Mouse (Mus musculus): Measurements from ENCODE around the gene Ubald1. TPM values are rescaled to one million over a fixed set of nuclear protein-coding genes. Genes with fewer than 3 reads are reported as not detected.

Gene Ubald1
- polyA plus RNA-seq, 1 experiment = 31.1 TPM

DNA sequence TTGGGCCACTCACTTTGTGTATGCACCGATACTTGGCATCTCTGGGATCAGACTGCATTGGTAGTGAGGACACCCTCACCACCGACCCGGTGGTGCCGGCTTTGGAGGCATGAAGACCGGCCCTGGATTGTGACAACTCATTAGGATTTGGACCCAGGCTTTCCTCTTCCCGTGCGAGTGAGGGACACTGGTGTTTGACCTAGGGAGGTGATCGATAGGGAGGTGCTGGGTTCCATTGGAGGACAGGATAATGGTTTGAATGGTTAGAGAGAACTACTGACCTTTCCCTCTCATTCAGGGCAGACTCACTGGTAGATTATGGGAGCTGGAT lies 6.5 kb upstream of the Ubald1 start:
- TF ChIP-seq CTCF (IDR thresholded peaks at IDR 0.05; ENCODE audit: low read depth, low read length) (no peak), POLR2A (IDR thresholded peaks at IDR 0.05; ENCODE audit: insufficient read depth, low read length) (no peak), EP300 (IDR thresholded peaks at IDR 0.05; ENCODE audit: insufficient read depth, low read depth, low read length) (no peak)
- H3K27me3 ChIP-seq (ENCODE audit: control insufficient read depth, insufficient read depth, low read length, poor library complexity, severe bottlenecking) = no peaks in the 10 kb centered on the region
- peak overlapping the region; percentile 99 for H3K4me3 ChIP-seq (ENCODE audit: low read depth, low read length)
- H3K36me3 ChIP-seq (ENCODE audit: control insufficient read depth, insufficient read depth, low read length, poor library complexity, severe bottlenecking) = no peaks in the 10 kb centered on the region
- H3K4me1 ChIP-seq (ENCODE audit: control insufficient read depth, insufficient read depth, low read length) = peaks cover 3% of the 10 kb centered on the region
- H3K27ac ChIP-seq (ENCODE audit: insufficient read depth, low read length) = no peak overlapping the region
- H3K9me3 ChIP-seq (replicated peaks; ENCODE audit: control insufficient read depth, insufficient read depth, low read length, poor library complexity, severe bottlenecking) = no peaks in the 10 kb centered on the region
- peak overlapping the region; percentile 95 for H3K9ac ChIP-seq (ENCODE audit: low read depth, poor library complexity, severe bottlenecking)

DNA sequence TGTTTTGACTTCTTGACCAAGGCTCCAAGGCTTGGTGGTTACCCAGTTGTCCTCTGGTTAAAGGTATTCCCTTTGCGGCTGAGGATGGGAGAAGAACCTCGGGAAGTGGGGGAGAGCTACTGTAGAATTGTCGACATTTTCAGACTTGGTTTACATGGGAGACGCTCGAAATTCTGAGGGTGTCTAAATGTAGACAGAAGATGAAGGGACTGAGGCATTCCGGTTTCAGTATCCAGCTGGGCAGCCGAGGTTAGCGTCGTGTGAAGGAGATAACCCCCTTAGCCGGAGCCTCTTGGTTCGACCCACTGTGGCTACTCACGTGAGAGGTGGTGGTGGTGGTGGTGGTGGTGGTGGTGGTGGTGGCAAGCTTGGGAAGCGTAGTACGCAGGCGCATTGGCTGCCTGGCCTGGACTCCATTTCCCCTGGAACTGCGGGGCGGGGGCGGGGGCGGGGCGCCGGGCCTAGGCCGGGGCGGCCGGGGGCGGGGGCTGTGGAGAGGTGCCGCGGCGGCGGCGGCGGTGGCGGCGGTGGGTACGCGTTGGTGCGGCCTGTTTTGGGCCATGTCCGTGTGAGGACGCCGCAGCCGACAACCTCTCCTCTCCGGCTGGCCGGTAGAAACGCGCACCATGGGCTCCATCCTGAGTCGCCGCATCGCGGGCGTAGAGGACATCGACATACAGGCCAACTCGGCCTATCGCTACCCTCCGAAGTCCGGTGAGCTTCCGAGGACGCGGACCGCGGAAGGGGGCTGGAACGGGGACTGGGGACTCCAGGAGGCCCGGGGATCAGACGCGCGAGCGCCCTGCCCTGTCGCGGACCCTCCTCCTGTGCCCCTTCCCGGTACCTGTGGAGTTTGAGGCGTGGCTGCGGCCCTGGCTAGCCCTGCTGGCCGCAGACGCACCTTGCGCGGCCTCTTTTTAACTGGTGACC lies 5.9 kb upstream of the Ubald1 start, which contains the start of gene Mgrn1:
Mgrn1 (plus strand) TSS at position 490 of the 930 bp plus-strand sequence.
- peaks cover 3% of the 10 kb centered on the region for H3K4me1 ChIP-seq (ENCODE audit: control insufficient read depth, insufficient read depth, low read length)
- peak within 1 kb of the TSS; percentile 55 for H3K27ac ChIP-seq (ENCODE audit: insufficient read depth, low read length)
- H3K9me3 ChIP-seq (replicated peaks; ENCODE audit: control insufficient read depth, insufficient read depth, low read length, poor library complexity, severe bottlenecking) = no peaks in the 10 kb centered on the region
- H3K4me3 ChIP-seq (ENCODE audit: low read depth, low read length) = peak within 1 kb of the TSS; percentile 99
- no peaks in the 10 kb centered on the region for H3K27me3 ChIP-seq (ENCODE audit: control insufficient read depth, insufficient read depth, low read length, poor library complexity, severe bottlenecking)
- no peaks in the 10 kb centered on the region for H3K36me3 ChIP-seq (ENCODE audit: control insufficient read depth, insufficient read depth, low read length, poor library complexity, severe bottlenecking)
- TF ChIP-seq POLR2A (IDR thresholded peaks at IDR 0.05; ENCODE audit: insufficient read depth, low read length) = no peak
- TF ChIP-seq CTCF (IDR thresholded peaks at IDR 0.05; ENCODE audit: low read depth, low read length) = no peak
- TF ChIP-seq EP300 (IDR thresholded peaks at IDR 0.05; ENCODE audit: insufficient read depth, low read depth, low read length) = 0 out of 2 replicates have a peak, but pooled peaks have one; percentile 6
- H3K9ac ChIP-seq (ENCODE audit: low read depth, poor library complexity, severe bottlenecking) = peak within 1 kb of the TSS; percentile 95

DNA sequence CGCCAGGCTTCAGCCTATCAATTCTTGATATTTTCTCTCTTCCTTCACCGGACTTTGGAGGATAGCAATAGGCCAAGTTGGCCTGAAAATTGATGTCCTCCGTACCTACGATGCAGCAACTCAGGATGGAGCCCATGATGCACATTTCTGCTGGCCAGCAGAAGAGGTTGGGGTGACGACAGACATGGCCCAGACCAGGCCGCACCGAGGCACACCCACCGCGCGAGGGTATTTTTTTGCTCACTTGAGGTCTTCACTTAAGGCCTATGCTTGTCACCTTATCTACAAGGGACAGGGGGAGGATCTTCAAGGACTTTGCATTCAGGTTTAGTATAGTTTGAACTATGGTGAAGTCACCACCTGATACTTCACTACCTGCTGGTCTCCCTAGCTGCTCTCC lies 4.8 kb upstream of the Ubald1 start:
- H3K27me3 ChIP-seq (ENCODE audit: control insufficient read depth, insufficient read depth, low read length, poor library complexity, severe bottlenecking) = no peaks in the 10 kb centered on the region
- peak overlapping the region; percentile 72 for H3K4me3 ChIP-seq (ENCODE audit: low read depth, low read length)
- peak overlapping the region; percentile 95 for H3K9ac ChIP-seq (ENCODE audit: low read depth, poor library complexity, severe bottlenecking)

DNA sequence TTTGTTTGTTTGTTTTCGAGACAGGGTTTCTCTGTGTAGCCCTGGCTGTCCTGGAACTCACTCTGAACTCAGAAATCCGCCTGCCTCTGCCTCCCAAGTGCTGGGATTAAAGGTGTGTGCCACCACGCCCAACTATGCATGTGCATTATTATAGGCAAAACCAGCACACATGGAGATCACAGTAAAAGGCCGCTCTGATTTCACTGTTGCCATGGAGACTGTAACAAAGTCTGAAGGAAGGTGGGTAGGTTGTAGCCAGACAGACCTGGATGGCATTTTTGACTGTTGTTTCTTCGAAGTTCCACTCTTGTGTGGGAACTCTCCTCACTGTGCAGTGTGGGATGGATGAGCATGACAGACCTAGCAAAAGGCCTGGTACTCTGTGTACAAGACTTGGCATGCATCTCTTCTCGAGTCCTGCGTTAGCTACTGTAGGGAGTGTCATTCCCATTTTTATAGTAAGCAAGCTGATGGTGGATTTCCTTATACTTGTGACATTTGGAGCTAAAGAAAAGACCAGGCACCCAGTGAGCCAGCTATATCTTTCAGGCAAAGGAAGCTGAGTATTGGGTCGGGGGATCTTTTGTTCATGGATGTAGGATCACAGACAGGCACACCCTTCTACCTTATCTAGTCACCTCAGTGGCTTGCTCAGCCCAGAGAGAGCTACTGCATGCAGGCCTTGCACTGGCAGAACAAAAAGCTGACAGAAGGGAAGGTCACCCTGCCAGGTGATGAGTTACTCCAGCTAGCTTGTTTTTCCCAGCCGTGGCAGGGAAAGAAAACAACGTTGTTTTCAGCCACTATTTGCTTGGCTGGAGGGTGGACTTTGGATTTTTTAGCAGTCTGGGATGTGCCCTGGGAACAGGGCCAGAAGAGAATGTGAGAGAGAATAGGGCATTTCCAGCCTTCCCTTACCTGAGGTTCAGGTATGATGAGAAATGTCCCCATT lies 1.6 kb upstream of the Ubald1 start:
- TF ChIP-seq EP300 (IDR thresholded peaks at IDR 0.05; ENCODE audit: insufficient read depth, low read depth, low read length) (no peak), POLR2A (IDR thresholded peaks at IDR 0.05; ENCODE audit: insufficient read depth, low read length) (no peak), CTCF (IDR thresholded peaks at IDR 0.05; ENCODE audit: low read depth, low read length) (no peak)
- peak overlapping the region; percentile 91 for H3K4me3 ChIP-seq (ENCODE audit: low read depth, low read length)
- H3K27ac ChIP-seq (ENCODE audit: insufficient read depth, low read length) = 0 out of 2 replicates have a peak overlapping the region, but pooled peaks have one; percentile 75
- no peaks in the 10 kb centered on the region for H3K36me3 ChIP-seq (ENCODE audit: control insufficient read depth, insufficient read depth, low read length, poor library complexity, severe bottlenecking)
- H3K9me3 ChIP-seq (replicated peaks; ENCODE audit: control insufficient read depth, insufficient read depth, low read length, poor library complexity, severe bottlenecking) = no peaks in the 10 kb centered on the region
- H3K27me3 ChIP-seq (ENCODE audit: control insufficient read depth, insufficient read depth, low read length, poor library complexity, severe bottlenecking) = no peaks in the 10 kb centered on the region
- H3K9ac ChIP-seq (ENCODE audit: low read depth, poor library complexity, severe bottlenecking) = peak overlapping the region; percentile 88; the same call in 1 of the 2 replicates
- H3K4me1 ChIP-seq (ENCODE audit: control insufficient read depth, insufficient read depth, low read length) = peaks cover 1% of the 10 kb centered on the region

More for the DNA sequence above, 4.8 kb upstream of the Ubald1 start:
- H3K4me1 ChIP-seq (ENCODE audit: control insufficient read depth, insufficient read depth, low read length) = peaks cover 3% of the 10 kb centered on the region
- no peak for TF ChIP-seq EP300 (IDR thresholded peaks at IDR 0.05; ENCODE audit: insufficient read depth, low read depth, low read length)
- TF ChIP-seq CTCF (IDR thresholded peaks at IDR 0.05; ENCODE audit: low read depth, low read length) = no peak
- TF ChIP-seq POLR2A (IDR thresholded peaks at IDR 0.05; ENCODE audit: insufficient read depth, low read length) = no peak
- no peaks in the 10 kb centered on the region for H3K36me3 ChIP-seq (ENCODE audit: control insufficient read depth, insufficient read depth, low read length, poor library complexity, severe bottlenecking)
- peak overlapping the region; percentile 55 for H3K27ac ChIP-seq (ENCODE audit: insufficient read depth, low read length)
- no peaks in the 10 kb centered on the region for H3K9me3 ChIP-seq (replicated peaks; ENCODE audit: control insufficient read depth, insufficient read depth, low read length, poor library complexity, severe bottlenecking)

DNA sequence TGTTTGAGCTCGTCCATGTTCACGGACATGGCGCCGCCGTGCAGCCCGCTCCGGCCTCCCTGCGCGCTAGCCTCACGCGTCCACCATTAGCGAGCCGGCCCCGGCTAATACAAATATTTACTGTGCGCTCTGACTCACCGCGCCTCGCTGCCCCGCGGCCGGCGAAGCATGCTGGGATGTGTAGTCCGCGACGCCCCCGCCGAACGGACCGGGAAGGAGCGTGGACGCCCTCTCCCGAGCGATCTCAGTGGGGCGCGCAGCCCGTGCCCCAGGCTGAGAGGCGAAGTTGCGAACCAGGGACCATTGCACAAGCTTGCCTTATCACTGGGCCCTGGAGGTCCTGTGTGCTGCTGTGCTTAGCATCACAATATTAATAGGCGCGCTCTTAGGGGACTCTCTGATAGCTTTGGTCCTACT lies 399 bp downstream of the Ubald1 start:
- H3K9ac ChIP-seq (ENCODE audit: low read depth, poor library complexity, severe bottlenecking) = peak overlapping the region; percentile 80
- H3K4me1 ChIP-seq (ENCODE audit: control insufficient read depth, insufficient read depth, low read length) = peaks cover 1% of the 10 kb centered on the region
- no peaks in the 10 kb centered on the region; the same call in 1 of the 2 replicates for H3K36me3 ChIP-seq (ENCODE audit: control insufficient read depth, insufficient read depth, low read length, poor library complexity, severe bottlenecking)
- peak; percentile 13 for TF ChIP-seq CTCF (IDR thresholded peaks at IDR 0.05; ENCODE audit: low read depth, low read length)
- TF ChIP-seq EP300 (IDR thresholded peaks at IDR 0.05; ENCODE audit: insufficient read depth, low read depth, low read length) = no peak; the same call in 1 of the 2 replicates
- TF ChIP-seq POLR2A (IDR thresholded peaks at IDR 0.05; ENCODE audit: insufficient read depth, low read length) = peak; percentile 86
- H3K27me3 ChIP-seq (ENCODE audit: control insufficient read depth, insufficient read depth, low read length, poor library complexity, severe bottlenecking) = no peaks in the 10 kb centered on the region
- peak overlapping the region; percentile 74 for H3K4me3 ChIP-seq (ENCODE audit: low read depth, low read length)
- no peaks in the 10 kb centered on the region for H3K9me3 ChIP-seq (replicated peaks; ENCODE audit: control insufficient read depth, insufficient read depth, low read length, poor library complexity, severe bottlenecking)
- H3K27ac ChIP-seq (ENCODE audit: insufficient read depth, low read length) = peak overlapping the region; percentile 94

Data from ES-Bruce4 (cell line).